ENCODE assay signal across 7 mouse cellular contexts in genomic region chr3:52262431-52263161, GRCm38 (mm10). TPM values are rescaled to one million over a fixed set of nuclear protein-coding genes. Genes with fewer than 3 reads are reported as not detected.
DNase-seq lines count a peak whose midpoint lies in the region; ATAC-seq lines count a peak whose summit lies in the region.

No protein-coding gene starts in this region.

- peak; percentile 75 to 87 for DNase-seq in CD8-positive naive resting alpha-beta T cell, adult 2 months (ENCODE audit: low read depth in 2 of 2, low spot score in 2 of 2)
- DNase-seq in cerebellum, postnatal 4 days (ENCODE audit: low spot score in 2 of 2) = peak; percentile 68 to 86
- DNase-seq in gastrocnemius, postnatal 4 days (ENCODE audit: low spot score in 2 of 2) = peak; percentile 57 to 77
- peak; percentile 77 for DNase-seq in layer of hippocampus, adult 9-10 months (ENCODE audit: low spot score)
- DNase-seq in spleen, adult 18-20 months = peak; percentile 66 to 85

- peak; percentile 54 for ATAC-seq in activated CD4-positive, CD25-positive, alpha-beta regulatory T cell, adult 4 months
- peak; percentile 71 for ATAC-seq in megakaryocyte, adult 5-6 weeks (ENCODE audit: poor library complexity, severe bottlenecking)

RNA-seq across cellular contexts. Expression of gene Foxo1, which starts 5.5 kb away (rescaled TPM):
- 10 to 100 TPM; 30.3 to 30.6 TPM for polyA plus RNA-seq in activated CD4-positive, CD25-positive, alpha-beta regulatory T cell, adult 4 months (2017; shearing (Covaris generic))
- total RNA-seq in gastrocnemius, postnatal 4 days (2021) = 10 to 100 TPM; 11.9 to 13.2 TPM
- total RNA-seq in megakaryocyte, adult 5-6 weeks (2015) = 8.8 and 10.0 TPM in 2 replicates
- 1.6 and 2.4 TPM in 2 replicates for total RNA-seq in megakaryocyte, adult 5-6 weeks (2017)

Comparison
In these comparisons a context has a peak if more than half of its experiments do, and no peak if none do; other contexts are left out.
1. Peak in every context shown above with its lines: DNase-seq and ATAC-seq.